ENCODE assay signal across 16 mouse cellular contexts in genomic region chr15:77872996-77873395, GRCm38 (mm10).
"Had no signal": no experiment of that assay in that cellular context is flagged by ENCODE, and none has a peak within 500 bp of the region (broad histone marks: within the 10 kb centered on the region; RNA-seq: fewer than 3 reads in every experiment).

No protein-coding gene starts in this region.

- DNase-seq: kidney, adult 18-20 months; layer of hippocampus, postnatal 36 days; liver, embryonic 13.5 days; lung, adult 2 months; right cerebral cortex, adult 18-20 months; right cerebral cortex, postnatal 14 days; thymus, adult 2 months; thymus, postnatal 14 days; thymus, postnatal 4 days had no signal

- H3K36me3 ChIP-seq: liver, embryonic 13.5 days; midbrain, embryonic 12.5 days; midbrain, embryonic 15.5 days; neural tube, embryonic 12.5 days; neural tube, embryonic 15.5 days had no signal

- H3K9me3 ChIP-seq: liver, embryonic 13.5 days; midbrain, embryonic 12.5 days; midbrain, embryonic 15.5 days; neural tube, embryonic 12.5 days; neural tube, embryonic 15.5 days had no signal

- H3K9ac ChIP-seq: liver, embryonic 13.5 days; midbrain, embryonic 12.5 days; midbrain, embryonic 15.5 days; neural tube, embryonic 12.5 days; neural tube, embryonic 15.5 days had no signal

- H3K27ac ChIP-seq: left cerebral cortex, adult 2 months; liver, embryonic 13.5 days; macrophage; midbrain, embryonic 12.5 days; midbrain, embryonic 15.5 days; neural tube, embryonic 12.5 days; neural tube, embryonic 15.5 days; stomach, postnatal 0 days had no signal

- H3K4me2 ChIP-seq: liver, embryonic 13.5 days; midbrain, embryonic 12.5 days; midbrain, embryonic 15.5 days; neural tube, embryonic 12.5 days; neural tube, embryonic 15.5 days had no signal

- H3K27me3 ChIP-seq: midbrain, embryonic 12.5 days; midbrain, embryonic 15.5 days; neural tube, embryonic 12.5 days; neural tube, embryonic 15.5 days had no signal

- H3K4me1 ChIP-seq: midbrain, embryonic 12.5 days; midbrain, embryonic 15.5 days; neural tube, embryonic 12.5 days; neural tube, embryonic 15.5 days had no signal

- H3K4me3 ChIP-seq: left cerebral cortex, adult 2 months; liver, embryonic 13.5 days; midbrain, embryonic 12.5 days; midbrain, embryonic 15.5 days; neural tube, embryonic 12.5 days; neural tube, embryonic 15.5 days had no signal

- ATAC-seq: midbrain, embryonic 15.5 days had no signal
